Mouse (Mus musculus) forebrain, postnatal 0 days (tissue): ENCODE results near the gene Rbm47. TPM values are rescaled to one million over a fixed set of nuclear protein-coding genes. Genes with fewer than 3 reads are reported as not detected.
"Not testable (repeated sequence)": the region's sequence is repeated elsewhere in the genome, so short reads cannot be mapped to it uniquely, and the experiment has no call there.

Experiments used
- ATAC-seq: fragments of 200-750 bp; cut with Nextera tagmentation; 2 replicates; pipeline ENCODE4 v1.8.0; 2017; ENCODE audit warnings: mild to moderate bottlenecking, moderate library complexity
- DNase-seq: peaks from one replicate; pipeline ENCODE4 v3.0.0-alpha.2; 2015
- H3K27ac ChIP-seq: fragments of 300-500 bp; sonication (generic); 2 replicates; pipeline ENCODE4 v1.5.1; 2014; ENCODE audit warnings: low read depth, mild to moderate bottlenecking, antibody characterized with exemption, low read length, moderate library complexity, mixed read lengths
- H3K27me3 ChIP-seq: fragments of 300-500 bp; sonication (generic); 2 replicates; pipeline ENCODE4 v1.6.1; 2014; ENCODE audit warnings: mild to moderate bottlenecking, low read length, mixed read lengths; ENCODE audit not compliant: insufficient read depth
- H3K36me3 ChIP-seq: fragments of 300-500 bp; sonication (generic); 2 replicates; pipeline ENCODE4 v1.6.1; 2014; ENCODE audit warnings: mild to moderate bottlenecking, moderate library complexity; ENCODE audit not compliant: insufficient read depth
- H3K4me1 ChIP-seq: fragments of 300-500 bp; sonication (generic); 2 replicates; pipeline ENCODE4 v1.6.1; 2014; ENCODE audit warnings: antibody characterized with exemption; ENCODE audit not compliant: insufficient read depth
- H3K4me2 ChIP-seq: fragments of 300-500 bp; sonication (generic); 2 replicates; pipeline ENCODE4 v1.6.1; 2014; ENCODE audit warnings: low read depth, mild to moderate bottlenecking, moderate library complexity
- H3K4me3 ChIP-seq: fragments of 300-500 bp; sonication (generic); 2 replicates; pipeline ENCODE4 v1.5.1; 2014; ENCODE audit warnings: low read depth, low read length, mixed read lengths
- H3K9ac ChIP-seq: fragments of 300-500 bp; sonication (generic); 2 replicates; pipeline ENCODE4 v1.6.1; 2014; ENCODE audit warnings: mild to moderate bottlenecking
- H3K9me3 ChIP-seq: fragments of 300-500 bp; sonication (generic); 2 replicates; pipeline ENCODE4 v1.6.1; 2016; ENCODE audit warnings: low read length
- CTCF ChIP-seq: sonication (generic); IDR thresholded peaks from 2 replicates; pipeline ENCODE4 v1.5.1; 2016; ENCODE audit warnings: antibody characterized with exemption, control low read depth, low read depth
- WGBS: fragments of 180-500 bp; shearing (Covaris S2); extraction: QIAGEN DNeasy Blood & Tissue Kit; methylation state at CpG from one replicate; pipeline ENCODE4 v1.1.7; 2014; 5-methylcytosine and 5-hydroxymethylcytosine counted together
- polyA plus RNA-seq: library from polyadenylated mRNA; unstranded; fragments of >200 nt; fragmentation: Nextera tagmentation; extraction: Ambion mirVana; gene quantifications from 2 replicates; pipeline ENCODE4 v1.2.1, GENCODE M21; 2015
- total RNA-seq: library from RNA; depleted of rRNA; stranded (reverse); fragments of >200 nt; gene quantifications from 2 replicates; pipeline ENCODE4 v1.2.3, GENCODE M21; 2014

Rbm47 gene
- total and polyA plus RNA-seq, 2 experiments from 2014 or later: 2.7 to 3.3 TPM

DNA sequence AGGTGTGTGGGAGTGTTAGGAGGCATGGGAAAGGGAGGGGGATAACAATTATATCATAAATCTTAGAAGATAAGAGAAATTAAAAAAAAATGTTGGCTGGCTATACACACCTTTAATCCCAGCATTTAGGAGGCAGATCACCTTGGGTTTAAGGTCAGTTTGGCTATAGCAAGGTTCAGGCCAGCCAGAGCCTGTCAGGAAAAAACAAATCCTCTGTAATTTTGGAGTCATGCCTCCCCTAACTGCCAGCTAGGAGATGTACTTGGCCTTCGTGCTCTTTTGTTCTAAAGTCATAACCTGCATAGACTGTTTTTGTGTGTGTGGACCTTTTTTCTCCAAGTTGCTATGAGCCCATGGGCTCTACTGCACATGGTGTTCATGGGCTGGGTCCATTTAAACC lies 30.5 kb upstream of the Rbm47 start:
- ATAC-seq: no peak
- no peak overlapping the region for H3K27ac ChIP-seq
- H3K4me2 ChIP-seq: no peak overlapping the region
- no peak overlapping the region for H3K4me3 ChIP-seq
- no peak for TF ChIP-seq CTCF
- WGBS: 71% methylated on average over 1 of the region's 1 CpGs
- DNase-seq: no peak
- no peaks in the 10 kb centered on the region for H3K36me3 ChIP-seq
- H3K4me1 ChIP-seq: no peaks in the 10 kb centered on the region
- no peak overlapping the region for H3K9ac ChIP-seq
- H3K9me3 ChIP-seq: no peaks in the 10 kb centered on the region
- H3K27me3 ChIP-seq: no peaks in the 10 kb centered on the region

GRCm38 (mm10) chr5:66200044-66200443 lies 27.1 kb upstream of the Rbm47 start:
- TF ChIP-seq CTCF: no peak
- 74% methylated on average over 10 of the region's 10 CpGs for WGBS
- DNase-seq (no peak), ATAC-seq (no peak)
- H3K27me3 ChIP-seq: no peaks in the 10 kb centered on the region
- no peaks in the 10 kb centered on the region for H3K9me3 ChIP-seq
- H3K4me2 ChIP-seq: no peak overlapping the region
- no peak overlapping the region for H3K4me3 ChIP-seq
- H3K9ac ChIP-seq: no peak overlapping the region
- no peaks in the 10 kb centered on the region for H3K4me1 ChIP-seq
- H3K36me3 ChIP-seq: no peaks in the 10 kb centered on the region
- no peak overlapping the region for H3K27ac ChIP-seq

GRCm38 (mm10) chr5:66195323-66195722 lies 22.4 kb upstream of the Rbm47 start:
- no peak overlapping the region for H3K27ac ChIP-seq
- H3K4me1 ChIP-seq: no peaks in the 10 kb centered on the region
- ATAC-seq (no peak), DNase-seq (no peak)
- no peaks in the 10 kb centered on the region for H3K36me3 ChIP-seq
- 82% methylated on average over 10 of the region's 10 CpGs for WGBS
- H3K9ac ChIP-seq: no peak overlapping the region
- H3K4me3 ChIP-seq: no peak overlapping the region
- no peaks in the 10 kb centered on the region for H3K9me3 ChIP-seq
- H3K27me3 ChIP-seq: no peaks in the 10 kb centered on the region
- H3K4me2 ChIP-seq: no peak overlapping the region
- no peak for TF ChIP-seq CTCF

- Histone ChIP-seq H3K36me3 (no peaks in the 10 kb centered on the region), H3K4me1 (no peaks in the 10 kb centered on the region), H3K27me3 (no peaks in the 10 kb centered on the region), H3K9ac (no peak overlapping the region), H3K9me3 (no peaks in the 10 kb centered on the region), H3K27ac (no peak overlapping the region), H3K4me3 (no peak overlapping the region), H3K4me2 (no peak overlapping the region)
- 95% methylated on average over 11 of the region's 11 CpGs for WGBS
- no peak for ATAC-seq
- no peak for TF ChIP-seq CTCF
- no peak for DNase-seq
These were observed 20.4 kb upstream of the Rbm47 start for GRCm38 (mm10) chr5:66193218-66193846.

DNA sequence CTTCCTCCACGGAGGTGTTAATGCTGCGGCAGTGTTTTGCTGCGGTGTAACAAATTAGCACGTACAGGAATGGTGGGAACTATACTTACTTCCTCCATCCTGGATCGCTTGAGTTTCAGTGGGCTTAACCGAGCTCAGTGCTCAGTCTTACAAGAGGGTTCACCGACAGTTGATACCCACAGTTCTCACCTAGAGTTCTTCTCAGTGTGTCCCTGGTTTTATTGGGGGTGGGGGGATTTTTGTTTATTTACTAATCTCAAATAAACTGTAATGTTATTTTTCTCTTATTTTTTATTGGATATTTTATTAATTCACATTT lies 18.2 kb upstream of the Rbm47 start:
- no peak for TF ChIP-seq CTCF
- no peak overlapping the region for H3K4me3 ChIP-seq
- no peak for DNase-seq
- no peaks in the 10 kb centered on the region for H3K36me3 ChIP-seq
- H3K9me3 ChIP-seq: no peaks in the 10 kb centered on the region
- ATAC-seq: no peak
- H3K4me2 ChIP-seq: no peak overlapping the region
- WGBS: 89% methylated on average over 7 of the region's 7 CpGs
- no peak overlapping the region for H3K27ac ChIP-seq
- H3K4me1 ChIP-seq: no peaks in the 10 kb centered on the region
- H3K9ac ChIP-seq: no peak overlapping the region
- no peaks in the 10 kb centered on the region for H3K27me3 ChIP-seq

DNA sequence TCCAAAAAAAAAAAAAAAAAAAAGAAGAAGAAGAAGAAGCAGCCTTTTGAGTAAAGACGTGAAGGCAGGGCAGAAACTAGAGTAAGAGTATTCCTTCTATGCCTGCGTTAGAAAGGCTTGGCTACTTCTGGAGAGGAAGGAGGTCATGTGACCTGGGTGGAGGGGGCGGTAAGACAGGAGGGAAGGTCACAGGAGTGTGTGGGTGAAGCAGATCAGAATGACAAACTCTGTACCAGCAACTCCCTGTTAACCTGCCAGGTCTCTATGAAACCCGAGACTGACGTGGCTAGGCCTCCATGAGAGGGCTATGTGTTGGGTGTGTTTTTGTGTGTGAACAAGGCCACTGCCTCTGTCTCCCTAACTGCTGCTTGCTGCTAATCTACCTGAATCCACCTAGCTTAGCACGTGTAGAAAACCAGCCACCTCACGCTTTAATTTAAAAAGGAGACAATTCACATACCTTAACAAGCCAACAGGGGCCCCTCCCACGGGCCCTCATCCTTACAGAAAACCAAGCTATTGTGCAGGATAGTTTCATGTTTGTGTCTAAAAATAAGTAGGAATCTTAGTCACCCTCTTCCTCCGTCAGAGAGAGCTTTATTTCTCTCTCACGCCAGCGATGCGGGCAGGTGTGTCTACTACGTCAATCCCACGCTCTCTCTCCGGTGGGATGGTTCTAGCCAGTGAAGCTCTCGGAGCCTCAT lies 17.7 kb upstream of the Rbm47 start:
- Histone ChIP-seq H3K4me1 (no peaks in the 10 kb centered on the region), H3K9me3 (no peaks in the 10 kb centered on the region), H3K4me2 (no peak overlapping the region), H3K27ac (no peak overlapping the region), H3K4me3 (no peak overlapping the region), H3K9ac (no peak overlapping the region), H3K27me3 (no peaks in the 10 kb centered on the region), H3K36me3 (no peaks in the 10 kb centered on the region)
- WGBS: 87% methylated on average over 16 of the region's 16 CpGs
- ATAC-seq (no peak), DNase-seq (no peak)
- no peak for TF ChIP-seq CTCF

DNA sequence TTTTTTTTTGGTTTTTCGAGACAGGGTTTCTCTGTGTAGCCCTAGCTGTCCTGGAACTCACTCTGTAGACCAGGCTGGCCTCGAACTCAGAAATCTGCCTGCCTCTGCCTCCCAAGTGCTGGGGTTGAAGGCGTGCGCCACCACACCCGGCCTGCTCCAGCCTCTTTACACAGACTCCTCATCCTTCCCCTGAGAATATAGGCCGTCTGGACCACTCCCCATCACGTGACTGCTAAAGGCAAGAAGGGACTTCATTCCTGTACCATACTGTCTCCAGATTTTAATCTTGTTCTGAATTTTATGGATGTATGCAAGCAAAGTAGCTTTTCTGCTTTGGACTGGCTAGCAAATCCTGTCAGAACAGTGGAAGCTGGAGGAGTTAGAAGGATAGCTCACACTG lies 15.7 kb upstream of the Rbm47 start:
- not testable (repeated sequence) for H3K27ac ChIP-seq, H3K4me1 ChIP-seq, H3K4me3 ChIP-seq, H3K9ac ChIP-seq, H3K9me3 ChIP-seq, ATAC-seq, H3K36me3 ChIP-seq, H3K4me2 ChIP-seq, DNase-seq, H3K27me3 ChIP-seq
- WGBS: 91% methylated on average over 6 of the region's 7 CpGs
